Mouse (Mus musculus) mature B cell (primary cell): ENCODE measurements around the gene Tdpoz2.
"Not testable (repeated sequence)": the region's sequence is repeated elsewhere in the genome, so short reads cannot be mapped to it uniquely, and the experiment has no call there.

Experiments used
- in situ Hi-C: fragments of 300-500 bp; cut with MboI; formaldehyde crosslinking; loops from 2 replicates; pipeline ENCODE4 v1.14.3; 2019

Tdpoz2 gene

GRCm38 (mm10) chr3:93652586-93652985, at the start of gene Tdpoz2:
Gene Tdpoz2, minus strand, starts transcription at chr3:93652686.
- in situ Hi-C loops: no loop called here

- in situ Hi-C loops: not testable (repeated sequence)
Observed at GRCm38 (mm10) chr3:93692970-93693369, 40.5 kb upstream of the Tdpoz2 start, which contains the start of gene Gm37596. Gene Gm37596, minus strand, starts transcription at chr3:93693070.

GRCm38 (mm10) chr3:93676210-93676609, 23.7 kb upstream of the Tdpoz2 start, which contains the start of gene Tdpoz1:
Gene Tdpoz1, minus strand, starts transcription at chr3:93676310.
- in situ Hi-C loops: not testable (repeated sequence)

GRCm38 (mm10) chr3:93670805-93671503, 18.5 kb upstream of the Tdpoz2 start:
- in situ Hi-C loops: not testable (repeated sequence)

GRCm38 (mm10) chr3:93654260-93654659, 1.8 kb upstream of the Tdpoz2 start:
- in situ Hi-C loops: no loop called here

GRCm38 (mm10) chr3:93630917-93631714, 21.4 kb downstream of the Tdpoz2 start:
- in situ Hi-C loops: not testable (repeated sequence)

GRCm38 (mm10) chr3:93608970-93609369, 43.5 kb downstream of the Tdpoz2 start:
- in situ Hi-C loops: loop anchor here (25.0 kb wide), 1 partner anchor 247 kb away; no protein-coding TSS in a partner anchor

GRCm38 (mm10) chr3:93601903-93602302, 50.6 kb downstream of the Tdpoz2 start:
- in situ Hi-C loops: loop anchor here (5.0 to 25.0 kb wide), 2 partner anchors 55 to 240 kb away; no protein-coding TSS in a partner anchor
